Mouse (Mus musculus): ENCODE data around the gene Fbxo27. TPM values are rescaled to one million over a fixed set of nuclear protein-coding genes. Genes with fewer than 3 reads are reported as not detected.

Gene Fbxo27
- polyA plus RNA-seq, 1 experiment = 0.01 TPM

GRCm38 (mm10) chr7:28727649-28728340 is 35.1 kb downstream of the Fbxo27 start:
- Histone ChIP-seq H3K79me2 (ENCODE audit: control insufficient read depth, insufficient read depth) (no peaks in the 10 kb centered on the region), H3K4me3 (ENCODE audit: insufficient read depth, poor library complexity, severe bottlenecking) (no peak overlapping the region), H3K36me3 (ENCODE audit: control insufficient read depth, insufficient read depth) (peaks cover 5% of the 10 kb centered on the region), H3K79me3 (ENCODE audit: low read depth) (no peaks in the 10 kb centered on the region), H3ac (ENCODE audit: control insufficient read depth, insufficient read length, low read depth) (no peak overlapping the region), H3K27me3 (ENCODE audit: control insufficient read depth, insufficient read depth, insufficient read length) (no peaks in the 10 kb centered on the region)
- no peak for TF ChIP-seq USF1 (IDR thresholded peaks at IDR 0.05; ENCODE audit: low read depth)
- TF ChIP-seq MYOG (IDR thresholded peaks at IDR 0.05; ENCODE audit: control insufficient read depth, extremely low read depth, insufficient read length) = no peak
- TF ChIP-seq MAX (IDR thresholded peaks at IDR 0.05) = no peak

- Histone ChIP-seq H3K27me3 (ENCODE audit: control insufficient read depth, insufficient read depth, insufficient read length) (no peaks in the 10 kb centered on the region), H3K4me3 (ENCODE audit: insufficient read depth, poor library complexity, severe bottlenecking) (no peak overlapping the region), H3K79me3 (ENCODE audit: low read depth) (no peaks in the 10 kb centered on the region), H3K36me3 (ENCODE audit: control insufficient read depth, insufficient read depth) (no peaks in the 10 kb centered on the region), H3ac (ENCODE audit: control insufficient read depth, insufficient read length, low read depth) (no peak overlapping the region), H3K79me2 (ENCODE audit: control insufficient read depth, insufficient read depth) (no peaks in the 10 kb centered on the region)
- TF ChIP-seq MYOD1 (IDR thresholded peaks at IDR 0.05; ENCODE audit: control insufficient read depth, insufficient read length, low read depth) (no peak), CTCF (IDR thresholded peaks at IDR 0.05; ENCODE audit: control insufficient read depth, insufficient read depth, insufficient read length) (no peak), USF1 (IDR thresholded peaks at IDR 0.05; ENCODE audit: low read depth) (no peak), CEBPB (IDR thresholded peaks at IDR 0.05; ENCODE audit: low read depth) (no peak), MAX (IDR thresholded peaks at IDR 0.05) (no peak), MYOG (IDR thresholded peaks at IDR 0.05; ENCODE audit: control insufficient read depth, extremely low read depth, insufficient read length) (no peak), FOSL1 (IDR thresholded peaks at IDR 0.05; ENCODE audit: insufficient read depth, low read length, poor library complexity, severe bottlenecking) (no peak)
These were observed 39.9 kb downstream of the Fbxo27 start for GRCm38 (mm10) chr7:28732341-28733142.

- H3K27me3 ChIP-seq (ENCODE audit: control insufficient read depth, insufficient read depth, insufficient read length) = no peaks in the 10 kb centered on the region
- H3K36me3 ChIP-seq (ENCODE audit: control insufficient read depth, insufficient read depth) = peaks cover 5% of the 10 kb centered on the region
- no peak for TF ChIP-seq FOSL1 (IDR thresholded peaks at IDR 0.05; ENCODE audit: insufficient read depth, low read length, poor library complexity, severe bottlenecking)
- no peak for TF ChIP-seq CTCF (IDR thresholded peaks at IDR 0.05; ENCODE audit: control insufficient read depth, insufficient read depth, insufficient read length)
- no peak for TF ChIP-seq USF1 (IDR thresholded peaks at IDR 0.05; ENCODE audit: low read depth)
- no peak for TF ChIP-seq MYOD1 (IDR thresholded peaks at IDR 0.05; ENCODE audit: control insufficient read depth, insufficient read length, low read depth)
- no peak for TF ChIP-seq MAX (IDR thresholded peaks at IDR 0.05)
- TF ChIP-seq CEBPB (IDR thresholded peaks at IDR 0.05; ENCODE audit: low read depth) = no peak
- no peak for TF ChIP-seq MYOG (IDR thresholded peaks at IDR 0.05; ENCODE audit: control insufficient read depth, extremely low read depth, insufficient read length)
- no peak overlapping the region for H3K4me3 ChIP-seq (ENCODE audit: insufficient read depth, poor library complexity, severe bottlenecking)
- no peaks in the 10 kb centered on the region for H3K79me2 ChIP-seq (ENCODE audit: control insufficient read depth, insufficient read depth)
- H3ac ChIP-seq (ENCODE audit: control insufficient read depth, insufficient read length, low read depth) = no peak overlapping the region
- no peaks in the 10 kb centered on the region for H3K79me3 ChIP-seq (ENCODE audit: low read depth)
These were observed 40.6 kb downstream of the Fbxo27 start for GRCm38 (mm10) chr7:28733211-28733610.

DNA sequence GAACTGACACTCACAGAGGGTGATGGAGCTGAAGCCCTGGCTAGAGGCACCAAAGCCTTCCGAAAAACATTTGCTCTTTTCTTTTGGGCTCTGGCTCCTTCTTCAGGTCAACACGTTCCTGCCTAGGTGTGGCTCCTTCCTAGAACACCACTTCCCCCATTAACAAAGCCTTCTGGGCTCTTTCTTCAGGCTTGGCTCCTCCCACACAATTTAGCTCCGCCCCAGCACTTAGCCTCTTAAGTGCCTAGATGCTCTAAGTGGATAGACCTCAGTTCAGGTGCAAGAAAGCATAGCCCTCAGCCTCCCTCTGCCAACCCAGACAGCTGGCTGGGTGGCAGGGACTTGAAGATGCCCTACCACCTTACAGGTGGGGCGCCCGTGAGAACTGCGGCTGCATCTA is 43.1 kb downstream of the Fbxo27 start:
- Histone ChIP-seq H3K36me3 (ENCODE audit: control insufficient read depth, insufficient read depth) (peaks cover 11% of the 10 kb centered on the region), H3K79me2 (ENCODE audit: control insufficient read depth, insufficient read depth) (peaks cover 3% of the 10 kb centered on the region), H3K27me3 (ENCODE audit: control insufficient read depth, insufficient read depth, insufficient read length) (no peaks in the 10 kb centered on the region), H3K4me3 (ENCODE audit: insufficient read depth, poor library complexity, severe bottlenecking) (no peak overlapping the region), H3K79me3 (ENCODE audit: low read depth) (no peaks in the 10 kb centered on the region), H3ac (ENCODE audit: control insufficient read depth, insufficient read length, low read depth) (no peak overlapping the region)
- no peak for TF ChIP-seq MYOG (IDR thresholded peaks at IDR 0.05; ENCODE audit: control insufficient read depth, extremely low read depth, insufficient read length)
- no peak for TF ChIP-seq CTCF (IDR thresholded peaks at IDR 0.05; ENCODE audit: control insufficient read depth, insufficient read depth, insufficient read length)
- TF ChIP-seq USF1 (IDR thresholded peaks at IDR 0.05; ENCODE audit: low read depth) = no peak
- no peak for TF ChIP-seq FOSL1 (IDR thresholded peaks at IDR 0.05; ENCODE audit: insufficient read depth, low read length, poor library complexity, severe bottlenecking)
- no peak for TF ChIP-seq MYOD1 (IDR thresholded peaks at IDR 0.05; ENCODE audit: control insufficient read depth, insufficient read length, low read depth)
- no peak for TF ChIP-seq CEBPB (IDR thresholded peaks at IDR 0.05; ENCODE audit: low read depth)
- no peak for TF ChIP-seq MAX (IDR thresholded peaks at IDR 0.05)

- Histone ChIP-seq H3K27me3 (ENCODE audit: control insufficient read depth, insufficient read depth, insufficient read length) (no peaks in the 10 kb centered on the region), H3K4me3 (ENCODE audit: insufficient read depth, poor library complexity, severe bottlenecking) (no peak overlapping the region), H3ac (ENCODE audit: control insufficient read depth, insufficient read length, low read depth) (no peak overlapping the region), H3K79me3 (ENCODE audit: low read depth) (peaks cover 3% of the 10 kb centered on the region), H3K36me3 (ENCODE audit: control insufficient read depth, insufficient read depth) (peaks cover 11% of the 10 kb centered on the region), H3K79me2 (ENCODE audit: control insufficient read depth, insufficient read depth) (peaks cover 11% of the 10 kb centered on the region)
- TF ChIP-seq USF1 (IDR thresholded peaks at IDR 0.05; ENCODE audit: low read depth) (no peak), MAX (IDR thresholded peaks at IDR 0.05) (no peak), CTCF (IDR thresholded peaks at IDR 0.05; ENCODE audit: control insufficient read depth, insufficient read depth, insufficient read length) (no peak)
These were observed 47.2 kb downstream of the Fbxo27 start for GRCm38 (mm10) chr7:28739829-28740228.

Measured in C2C12 (cell line).